Mouse (Mus musculus) adrenal gland, postnatal 36 days (tissue): ENCODE measurements around the gene Grb14. TPM values are rescaled to one million over a fixed set of nuclear protein-coding genes. Genes with fewer than 3 reads are reported as not detected.

Experiments
- DNase-seq, 2 experiments: peaks; one replicate each; pipeline ENCODE4 v3.0.0; 2021; ENCODE audit warnings: mixed read lengths in 1 of 2
- total RNA-seq, 2 experiments: library from RNA; stranded (reverse); gene quantifications; 2 replicates each; pipeline ENCODE4 v1.2.3; 2021

Gene Grb14
- total RNA-seq, 2 experiments from 2014 or later = 19.6 to 41.5 TPM

DNA sequence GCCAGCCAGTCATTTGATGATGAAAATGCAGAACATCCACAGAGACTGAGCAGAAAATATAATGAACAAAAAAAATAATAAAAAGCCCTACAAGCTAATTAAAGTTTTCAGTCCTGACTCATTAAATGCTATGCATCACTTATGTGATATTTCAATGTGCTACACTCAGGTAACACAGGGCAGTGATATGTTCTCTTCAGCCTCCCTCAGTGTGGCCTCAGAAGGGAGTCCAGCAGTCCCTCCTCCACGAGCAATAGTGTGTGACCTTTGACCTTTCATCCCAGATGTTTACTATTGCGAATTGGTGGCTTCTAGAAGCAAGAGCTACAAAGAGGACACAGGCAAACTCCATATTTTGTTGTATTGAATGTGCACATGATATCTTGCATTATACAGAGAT, 146.5 kb downstream of the Grb14 start:
- DNase-seq = no peak

Other genes with a start within 250 kb of the Grb14 start
- gene Cobll1, start 214.4 kb upstream of the Grb14 start, total RNA-seq = 100 to 1,000 TPM; 264 to 353 TPM